Mouse (Mus musculus) ES-E14 (cell line): ENCODE data around the gene AW549877. TPM values are rescaled to one million over a fixed set of nuclear protein-coding genes. Genes with fewer than 3 reads are reported as not detected.

Experiments used
- DNase-seq: peaks from one replicate; pipeline ENCODE4 v3.0.0-alpha.2; 2013; ENCODE audit warnings: low read depth, low spot score
- H3K27ac ChIP-seq: 2 replicates; pipeline ENCODE4 v1.5.1; 2012; ENCODE audit warnings: low read depth, mild to moderate bottlenecking, low read length, moderate library complexity, mixed read lengths; ENCODE audit not compliant: poor library complexity, insufficient read depth, severe bottlenecking
- H3K36me3 ChIP-seq: 2 replicates; pipeline ENCODE4 v1.6.1; 2012; ENCODE audit warnings: mild to moderate bottlenecking, low read length, moderate library complexity, mixed read lengths; ENCODE audit not compliant: control insufficient read depth, poor library complexity, insufficient read depth, severe bottlenecking
- H3K4me1 ChIP-seq, 2 experiments: fragments of 150-350 bp in 1 of 2; sonication (generic) in 1 of 2; 2 replicates each; pipeline ENCODE4 v1.6.1; 2012; ENCODE audit warnings: low read length in 2 of 2, mild to moderate bottlenecking in 1 of 2, mixed read lengths in 1 of 2; ENCODE audit not compliant: control insufficient read depth in 2 of 2, insufficient read depth in 2 of 2, poor library complexity in 1 of 2
- H3K4me3 ChIP-seq, 2 experiments: fragments of 150-350 bp in 1 of 2; sonication (generic) in 1 of 2; 2 replicates each; pipeline ENCODE4 v1.5.1; 2012; ENCODE audit warnings: low read length in 2 of 2, low read depth in 1 of 2, mild to moderate bottlenecking in 1 of 2, mixed read lengths in 1 of 2; ENCODE audit not compliant: insufficient read depth in 1 of 2, poor library complexity in 1 of 2, severe bottlenecking in 1 of 2
- H3K9ac ChIP-seq: 2 replicates; pipeline ENCODE4 v1.6.1; 2012; ENCODE audit warnings: low read depth, mild to moderate bottlenecking, low read length, mixed read lengths; ENCODE audit not compliant: poor library complexity, insufficient read depth, severe bottlenecking
- H3K9me3 ChIP-seq: fragments of 150-350 bp; sonication (generic); 2 replicates; pipeline ENCODE4 v1.6.1; 2012; ENCODE audit warnings: low read depth, mild to moderate bottlenecking, low read length; ENCODE audit not compliant: control insufficient read depth, insufficient read depth
- CHD2 ChIP-seq: IDR thresholded peaks from 2 replicates; pipeline ENCODE4 v1.6.1; 2014; ENCODE audit warnings: mild to moderate bottlenecking, low read depth, low read length, inconsistent platforms
- HCFC1 ChIP-seq: IDR thresholded peaks from 2 replicates; pipeline ENCODE4 v1.6.1; 2012; ENCODE audit warnings: low read length, inconsistent platforms, borderline replicate concordance; ENCODE audit not compliant: insufficient read depth
- MAFK ChIP-seq: IDR thresholded peaks from 2 replicates; pipeline ENCODE4 v1.6.1; 2014; ENCODE audit warnings: mild to moderate bottlenecking, low read depth, low read length, inconsistent platforms; ENCODE audit not compliant: insufficient read depth
- ZC3H11A ChIP-seq: IDR thresholded peaks from 2 replicates; pipeline ENCODE4 v1.6.1; 2012; ENCODE audit warnings: low read depth, mild to moderate bottlenecking, inconsistent platforms, low read length, borderline replicate concordance
- ZNF384 ChIP-seq: IDR thresholded peaks from 2 replicates; pipeline ENCODE4 v1.6.1; 2012; ENCODE audit warnings: low read depth, low read length, inconsistent platforms
- in situ Hi-C, 2 experiments: fragments of 600-800 bp; cut with MboI; formaldehyde crosslinking; loops; one replicate each; pipeline ENCODE4 v1.15.1; 2025; ENCODE audit warnings: low sequenced_read_pairs in 2 of 2, inconsistent platforms in 1 of 2; ENCODE audit not compliant: unreplicated experiment in 2 of 2
- total RNA-seq: library from RNA; depleted of rRNA; stranded (reverse); fragments of 300-350 nt; gene quantifications from 2 replicates; pipeline ENCODE4 v1.2.3, GENCODE M21; 2012

AW549877 gene
- total RNA-seq, 1 experiment, result 22.6 TPM

- in situ Hi-C loops, result no loop called here
- TF ChIP-seq MAFK (no peak), HCFC1 (no peak), ZNF384 (no peak), ZC3H11A (no peak), CHD2 (no peak)
- DNase-seq, result no peak
These were observed 12.8 kb downstream of the AW549877 start for GRCm38 (mm10) chr15:3982732-3983131.

GRCm38 (mm10) chr15:3979871-3980270, 15.7 kb downstream of the AW549877 start:
- H3K4me1 ChIP-seq, result 0 out of 4 replicates have a peak, but pooled peaks cover 0 to 1% of the 10 kb centered on the region in 2 experiments
- H3K27ac ChIP-seq, result no peak overlapping the region
- H3K4me3 ChIP-seq, result no peak overlapping the region
- H3K9ac ChIP-seq, result no peak overlapping the region
- H3K36me3 ChIP-seq, result no peaks in the 10 kb centered on the region; the same call in 1 of the 2 replicates
- no peak for DNase-seq
- TF ChIP-seq MAFK (no peak), ZC3H11A (no peak), HCFC1 (no peak), CHD2 (no peak), ZNF384 (no peak)
- in situ Hi-C loops, result no loop called here
- no peaks in the 10 kb centered on the region for H3K9me3 ChIP-seq

More at GRCm38 (mm10) chr15:3982732-3983131, 12.8 kb downstream of the AW549877 start:
- no peak overlapping the region for H3K9ac ChIP-seq
- 0 out of 4 replicates have a peak, but pooled peaks cover 0 to 1% of the 10 kb centered on the region in 2 experiments for H3K4me1 ChIP-seq
- no peak overlapping the region for H3K4me3 ChIP-seq
- peaks cover 4% of the 10 kb centered on the region for H3K36me3 ChIP-seq
- no peaks in the 10 kb centered on the region for H3K9me3 ChIP-seq
- no peak overlapping the region for H3K27ac ChIP-seq

GRCm38 (mm10) chr15:3979061-3979848, 16.3 kb downstream of the AW549877 start, which contains the start of gene Fbxo4:
Fbxo4 (minus strand) TSS chr15:3979573.
- H3K27ac ChIP-seq, result no peak within 1 kb of the TSS
- peak within 1 kb of the TSS; percentile 71 to 76 for H3K4me3 ChIP-seq
- peak within 1 kb of the TSS; percentile 96 for H3K9ac ChIP-seq
- H3K4me1 ChIP-seq, result 0 out of 4 replicates have a peak, but pooled peaks cover 0 to 1% of the 10 kb centered on the region in 2 experiments
- no peaks in the 10 kb centered on the region for H3K9me3 ChIP-seq
- no peak for DNase-seq
- TF ChIP-seq CHD2, result no peak
- TF ChIP-seq MAFK, result no peak
- no peak for TF ChIP-seq ZNF384
- no peak for TF ChIP-seq ZC3H11A
- no peak for TF ChIP-seq HCFC1
- in situ Hi-C loops, result no loop called here
- H3K36me3 ChIP-seq, result no peaks in the 10 kb centered on the region; the same call in 1 of the 2 replicates

- Histone ChIP-seq H3K9me3 (no peaks in the 10 kb centered on the region), H3K36me3 (no peaks in the 10 kb centered on the region), H3K9ac (no peak overlapping the region), H3K4me1 (0 out of 4 replicates have a peak, but pooled peaks cover 0 to 1% of the 10 kb centered on the region in 2 experiments), H3K4me3 (no peak overlapping the region), H3K27ac (no peak overlapping the region)
- in situ Hi-C loops, result no loop called here
- TF ChIP-seq ZC3H11A (no peak), CHD2 (no peak), HCFC1 (no peak), MAFK (no peak), ZNF384 (no peak)
- no peak for DNase-seq
These were observed 17.3 kb downstream of the AW549877 start for GRCm38 (mm10) chr15:3978279-3978678.
